Mouse (Mus musculus) cerebellum, adult 2 months (tissue): ENCODE measurements around the gene Atg2b. TPM values are rescaled to one million over a fixed set of nuclear protein-coding genes. Genes with fewer than 3 reads are reported as not detected.
A peak's percentile ranks its signal among the peaks of the same experiment; 100 is the strongest.

Source experiments
- DNase-seq, 2 experiments: peaks; one replicate each; pipeline ENCODE4 v3.0.0; 2021
- H3K27ac ChIP-seq: fragments of 200-500 bp; 2 replicates; pipeline ENCODE4 v1.5.1; 2012; ENCODE audit warnings: low read length, control low read depth, inconsistent platforms; ENCODE audit not compliant: insufficient read depth
- H3K27me3 ChIP-seq: fragments of 200-500 bp; 2 replicates; pipeline ENCODE4 v1.6.1; 2012; ENCODE audit warnings: inconsistent platforms, mild to moderate bottlenecking, low read length, moderate library complexity; ENCODE audit not compliant: control insufficient read depth, insufficient read depth
- H3K4me1 ChIP-seq: fragments of 200-500 bp; 2 replicates; pipeline ENCODE4 v1.6.1; 2011; ENCODE audit warnings: low read length; ENCODE audit not compliant: control insufficient read depth, insufficient read depth
- H3K4me3 ChIP-seq: fragments of 200-500 bp; replicated peaks from 2 replicates; pipeline ENCODE3; 2011; ENCODE audit warnings: mild to moderate bottlenecking, low read depth, low read length, control low read depth; ENCODE audit not compliant: insufficient read depth
- CTCF ChIP-seq: fragments of 200-500 bp; IDR thresholded peaks from 2 replicates; pipeline ENCODE4 v1.5.1; 2011; ENCODE audit warnings: low read depth, mild to moderate bottlenecking, control low read depth, low read length, moderate library complexity, borderline replicate concordance; ENCODE audit not compliant: insufficient read depth
- POLR2A ChIP-seq: fragments of 200-500 bp; IDR thresholded peaks from 2 replicates; pipeline ENCODE4 v1.6.1; 2011; ENCODE audit warnings: low read length, control low read depth, borderline replicate concordance; ENCODE audit not compliant: insufficient read depth
- WGBS: fragments of 180-500 bp; shearing (Covaris S2); methylation state at CpG from one replicate; pipeline ENCODE4 v1.1.7; 2018; 5-methylcytosine and 5-hydroxymethylcytosine counted together
- polyA plus RNA-seq: library from polyadenylated mRNA; depleted of rRNA; stranded (reverse); fragments of >200 nt; gene quantifications from 2 replicates; pipeline ENCODE4 v1.2.3, GENCODE M21; 2012

Atg2b gene
- polyA plus RNA-seq, 1 experiment = 48.8 TPM

DNA sequence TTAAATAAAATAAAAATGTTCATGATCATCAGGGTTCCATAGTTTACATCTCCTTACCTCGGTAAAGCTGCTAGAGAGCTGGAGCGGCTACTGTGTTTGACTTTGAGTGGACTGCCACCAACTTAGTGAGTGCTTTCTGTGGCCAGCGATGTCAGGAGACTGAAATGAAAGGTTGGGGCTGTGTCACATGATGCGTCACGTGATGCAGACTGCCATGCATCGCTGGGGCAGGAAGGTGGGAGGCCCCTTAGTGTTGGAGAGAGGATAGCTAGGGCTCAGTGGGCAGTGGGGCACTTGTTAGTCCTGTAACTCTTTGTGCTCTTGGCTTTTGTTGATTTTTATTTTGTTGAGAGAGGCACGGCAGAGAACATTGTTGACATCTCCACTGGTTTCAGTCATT lies 10.8 kb upstream of the Atg2b start:
- TF ChIP-seq CTCF = no peak
- TF ChIP-seq POLR2A = no peak
- WGBS = 95% methylated on average over 7 of the region's 7 CpGs
- peaks cover 4% of the 10 kb centered on the region for H3K4me1 ChIP-seq

GRCm38 (mm10) chr12:105694021-105694420 lies 9.0 kb upstream of the Atg2b start:
- no peak overlapping the region for H3K27ac ChIP-seq

More for the DNA sequence above, 10.8 kb upstream of the Atg2b start:
- no peak for DNase-seq
- Histone ChIP-seq H3K27me3 (no peaks in the 10 kb centered on the region; the same call in 1 of the 2 replicates), H3K27ac (no peak overlapping the region), H3K4me3 (no peak overlapping the region)

GRCm38 (mm10) chr12:105689435-105689834 lies 4.4 kb upstream of the Atg2b start:
- no peak for DNase-seq
- TF ChIP-seq CTCF (no peak), POLR2A (no peak)
- H3K4me1 ChIP-seq = peaks cover 3% of the 10 kb centered on the region
- 92% methylated on average over 13 of the region's 13 CpGs for WGBS
- no peak overlapping the region for H3K4me3 ChIP-seq
- H3K27ac ChIP-seq = no peak overlapping the region
- no peaks in the 10 kb centered on the region for H3K27me3 ChIP-seq

More at GRCm38 (mm10) chr12:105694021-105694420, 9.0 kb upstream of the Atg2b start:
- Histone ChIP-seq H3K4me3 (no peak overlapping the region), H3K4me1 (peaks cover 4% of the 10 kb centered on the region), H3K27me3 (no peaks in the 10 kb centered on the region; the same call in 1 of the 2 replicates)
- TF ChIP-seq CTCF (no peak), POLR2A (no peak)
- peak in 1 of 2 experiments; percentile 49 for DNase-seq
- WGBS = 31% methylated on average over 2 of the region's 2 CpGs

- TF ChIP-seq POLR2A (no peak), CTCF (no peak)
- Histone ChIP-seq H3K27ac (no peak overlapping the region), H3K27me3 (no peaks in the 10 kb centered on the region), H3K4me3 (no peak overlapping the region), H3K4me1 (peaks cover 3% of the 10 kb centered on the region)
- 87% methylated on average over 4 of the region's 4 CpGs for WGBS
- no peak for DNase-seq
These were observed 3.5 kb upstream of the Atg2b start for GRCm38 (mm10) chr12:105688546-105688945.

GRCm38 (mm10) chr12:105687416-105687815 lies 2.4 kb upstream of the Atg2b start:
- WGBS = 83% methylated on average over 4 of the region's 4 CpGs
- Histone ChIP-seq H3K4me1 (peaks cover 3% of the 10 kb centered on the region), H3K27ac (no peak overlapping the region), H3K4me3 (no peak overlapping the region), H3K27me3 (no peaks in the 10 kb centered on the region)
- no peak for DNase-seq
- TF ChIP-seq CTCF (no peak), POLR2A (no peak)

GRCm38 (mm10) chr12:105686791-105687190 lies 1.8 kb upstream of the Atg2b start:
- WGBS = 92% methylated on average over 3 of the region's 3 CpGs
- no peak for TF ChIP-seq CTCF
- no peak for TF ChIP-seq POLR2A

GRCm38 (mm10) chr12:105683933-105684901 lies 794 bp downstream of the Atg2b start, which contains the start of gene Gskip:
Gskip (plus strand) TSS chr12:105684829.
- H3K4me3 ChIP-seq = peak within 1 kb of the TSS; percentile 79
- no peak for TF ChIP-seq POLR2A
- no peak for TF ChIP-seq CTCF
- DNase-seq = peak; percentile 49 to 67
- WGBS = 1% methylated on average over 41 of the region's 41 CpGs
- H3K4me1 ChIP-seq = peaks cover 3% of the 10 kb centered on the region
- H3K27ac ChIP-seq = peak within 1 kb of the TSS; percentile 82
- H3K27me3 ChIP-seq = no peaks in the 10 kb centered on the region

More at GRCm38 (mm10) chr12:105686791-105687190, 1.8 kb upstream of the Atg2b start:
- Histone ChIP-seq H3K4me1 (peaks cover 3% of the 10 kb centered on the region), H3K27me3 (no peaks in the 10 kb centered on the region), H3K4me3 (no peak overlapping the region), H3K27ac (no peak overlapping the region)
- DNase-seq = no peak
